Mouse (Mus musculus): ENCODE data around the gene Gm21992.
A peak's percentile ranks its signal among the peaks of the same experiment; 100 is the strongest.

Gm21992 gene

GRCm38 (mm10) chr19:4749975-4750374, 61.4 kb downstream of the Gm21992 start:
- no peak for DNase-seq (ENCODE audit: low spot score in 2 of 2)

GRCm38 (mm10) chr19:4748493-4748892, 62.9 kb downstream of the Gm21992 start:
- no peak for DNase-seq (ENCODE audit: low spot score in 2 of 2)

GRCm38 (mm10) chr19:4747631-4748312, 63.6 kb downstream of the Gm21992 start:
- no peak for DNase-seq (ENCODE audit: low spot score in 2 of 2)

GRCm38 (mm10) chr19:4746611-4747010, 64.8 kb downstream of the Gm21992 start:
- DNase-seq (ENCODE audit: low spot score in 2 of 2): no peak

- no peak for DNase-seq (ENCODE audit: low spot score in 2 of 2)
These were observed 65.7 kb downstream of the Gm21992 start for GRCm38 (mm10) chr19:4745681-4746080.

GRCm38 (mm10) chr19:4745057-4745456, 66.4 kb downstream of the Gm21992 start:
- DNase-seq (ENCODE audit: low spot score in 2 of 2): no peak

GRCm38 (mm10) chr19:4744026-4744425, 67.4 kb downstream of the Gm21992 start:
- no peak for DNase-seq (ENCODE audit: low spot score in 2 of 2)

- no peak for DNase-seq (ENCODE audit: low spot score in 2 of 2)
These were observed 67.9 kb downstream of the Gm21992 start for GRCm38 (mm10) chr19:4743524-4743923.

- DNase-seq (ENCODE audit: low spot score in 2 of 2): peak in 1 of 2 experiments; percentile 56
These were observed 69.2 kb downstream of the Gm21992 start for GRCm38 (mm10) chr19:4742229-4742628.

GRCm38 (mm10) chr19:4741482-4741881, 69.9 kb downstream of the Gm21992 start:
- DNase-seq (ENCODE audit: low spot score in 2 of 2): peak in 1 of 2 experiments; percentile 51

- no peak for DNase-seq (ENCODE audit: low spot score in 2 of 2)
These were observed 71.7 kb downstream of the Gm21992 start for GRCm38 (mm10) chr19:4739762-4740161.

- peak in 1 of 2 experiments; percentile 52 for DNase-seq (ENCODE audit: low spot score in 2 of 2)
These were observed 72.4 kb downstream of the Gm21992 start for GRCm38 (mm10) chr19:4739053-4739452.

GRCm38 (mm10) chr19:4737866-4738265, 73.5 kb downstream of the Gm21992 start:
- peak in 1 of 2 experiments; percentile 53 for DNase-seq (ENCODE audit: low spot score in 2 of 2)

GRCm38 (mm10) chr19:4733052-4733451, 78.4 kb downstream of the Gm21992 start:
- no peak for DNase-seq (ENCODE audit: low spot score in 2 of 2)

GRCm38 (mm10) chr19:4729186-4729585, 82.2 kb downstream of the Gm21992 start:
- DNase-seq (ENCODE audit: low spot score in 2 of 2): peak in 1 of 2 experiments; percentile 54

GRCm38 (mm10) chr19:4720671-4721244, 90.7 kb downstream of the Gm21992 start:
- no peak for DNase-seq (ENCODE audit: low spot score in 2 of 2)

- no peak for DNase-seq (ENCODE audit: low spot score in 2 of 2)
These were observed 91.3 kb downstream of the Gm21992 start for GRCm38 (mm10) chr19:4720112-4720511.

- DNase-seq (ENCODE audit: low spot score in 2 of 2): no peak
These were observed 92.1 kb downstream of the Gm21992 start for GRCm38 (mm10) chr19:4719351-4719764.

- no peak for DNase-seq (ENCODE audit: low spot score in 2 of 2)
These were observed 92.7 kb downstream of the Gm21992 start for GRCm38 (mm10) chr19:4718716-4719115.

GRCm38 (mm10) chr19:4717281-4717680, 94.1 kb downstream of the Gm21992 start:
- DNase-seq (ENCODE audit: low spot score in 2 of 2): no peak

GRCm38 (mm10) chr19:4716756-4717155, 94.7 kb downstream of the Gm21992 start:
- no peak for DNase-seq (ENCODE audit: low spot score in 2 of 2)

- DNase-seq (ENCODE audit: low spot score in 2 of 2): no peak
These were observed 97.5 kb downstream of the Gm21992 start for GRCm38 (mm10) chr19:4713886-4714285.

- no peak for DNase-seq (ENCODE audit: low spot score in 2 of 2)
These were observed 98.5 kb downstream of the Gm21992 start for GRCm38 (mm10) chr19:4712781-4713526.

Measured in spleen, postnatal 4 days (tissue).